Mouse (Mus musculus) liver, adult (tissue): ENCODE results near the gene Pcdh17.

Experiments
- GATA4 ChIP-seq: IDR thresholded peaks from 2 replicates; pipeline ENCODE4 v1.6.1; 2014; ENCODE audit warnings: mild to moderate bottlenecking, low read length; ENCODE audit not compliant: insufficient replicate concordance

Gene Pcdh17

DNA sequence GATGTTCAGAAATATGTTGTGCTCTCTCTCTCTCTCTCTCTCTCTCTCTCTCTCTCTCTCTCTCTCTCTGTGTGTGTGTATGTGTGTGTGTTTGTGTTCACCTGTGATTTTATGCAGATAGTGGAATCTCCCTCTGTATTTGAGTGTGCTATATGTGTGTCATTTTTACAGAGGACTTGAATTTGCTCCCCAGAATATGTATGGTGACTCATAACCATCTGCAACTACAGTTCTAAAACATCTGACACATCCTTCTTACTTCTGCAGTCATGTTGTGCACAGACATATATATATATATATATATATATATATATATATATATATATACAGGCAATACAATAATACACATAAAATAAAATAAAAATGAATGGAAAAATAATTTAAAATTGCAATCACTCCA, 127.7 kb downstream of the Pcdh17 start:
- TF ChIP-seq GATA4, result no peak
